Mouse (Mus musculus) spleen, adult 2 months (tissue): ENCODE results near the gene Med4. TPM values are rescaled to one million over a fixed set of nuclear protein-coding genes. Genes with fewer than 3 reads are reported as not detected.
"Not testable (repeated sequence)": the region's sequence is repeated elsewhere in the genome, so short reads cannot be mapped to it uniquely, and the experiment has no call there.

Source experiments
- DNase-seq, 2 experiments: peaks; one replicate each; pipeline versions ENCODE4 v3.0.0 to v3.0.0-alpha.2; 2012 to 2021; ENCODE audit warnings: low spot score in 2 of 2, low read depth in 1 of 2
- H3K27ac ChIP-seq: fragments of 200-500 bp; 2 replicates; pipeline ENCODE4 v1.5.1; 2012; ENCODE audit warnings: low read length, inconsistent platforms; ENCODE audit not compliant: insufficient read depth
- H3K27me3 ChIP-seq: fragments of 200-500 bp; 2 replicates; pipeline ENCODE4 v1.6.1; 2012; ENCODE audit warnings: mild to moderate bottlenecking, moderate library complexity, low read length, inconsistent platforms; ENCODE audit not compliant: control insufficient read depth, insufficient read depth
- H3K36me3 ChIP-seq: fragments of 200-500 bp; 2 replicates; pipeline ENCODE4 v1.6.1; 2012; ENCODE audit warnings: mild to moderate bottlenecking, low read length, inconsistent platforms; ENCODE audit not compliant: control insufficient read depth, insufficient read depth
- H3K4me1 ChIP-seq: fragments of 200-500 bp; 2 replicates; pipeline ENCODE4 v1.6.1; 2011; ENCODE audit warnings: inconsistent platforms; ENCODE audit not compliant: control insufficient read depth, insufficient read depth, insufficient read length
- H3K4me3 ChIP-seq: fragments of 200-500 bp; 2 replicates; pipeline ENCODE4 v1.5.1; 2011; ENCODE audit warnings: mild to moderate bottlenecking, inconsistent platforms; ENCODE audit not compliant: insufficient read depth, insufficient read length; ENCODE audit errors: extremely low read depth
- CTCF ChIP-seq: fragments of 200-500 bp; IDR thresholded peaks from 2 replicates; pipeline ENCODE4 v1.5.1; 2011; ENCODE audit warnings: mild to moderate bottlenecking, inconsistent platforms; ENCODE audit not compliant: insufficient read depth, insufficient read length, insufficient replicate concordance; ENCODE audit errors: extremely low read depth
- POLR2A ChIP-seq: fragments of 200-500 bp; IDR thresholded peaks from 2 replicates; pipeline ENCODE4 v1.6.1; 2011; ENCODE audit warnings: low read depth, low read length, inconsistent platforms
- WGBS: fragments of 180-500 bp; shearing (Covaris S2); methylation state at CpG from one replicate; pipeline ENCODE4 v1.1.7; 2018; 5-methylcytosine and 5-hydroxymethylcytosine counted together
- polyA plus RNA-seq: library from polyadenylated mRNA; depleted of rRNA; stranded (reverse); fragments of >200 nt; gene quantifications from 2 replicates; pipeline ENCODE4 v1.2.3, GENCODE M21; 2012

The Med4 gene
- polyA plus RNA-seq, 1 experiment: 9.4 TPM

GRCm38 (mm10) chr14:73508630-73509395 lies 1.0 kb upstream of the Med4 start:
- no peaks in the 10 kb centered on the region for H3K27me3 ChIP-seq
- H3K4me1 ChIP-seq: peaks cover 6% of the 10 kb centered on the region
- TF ChIP-seq POLR2A (no peak), CTCF (no peak)
- H3K27ac ChIP-seq: no peak overlapping the region
- H3K36me3 ChIP-seq: peaks cover 3% of the 10 kb centered on the region; the same call in 1 of the 2 replicates
- no peak overlapping the region for H3K4me3 ChIP-seq
- WGBS: 63% methylated on average over 6 of the region's 6 CpGs
- no peak for DNase-seq

DNA sequence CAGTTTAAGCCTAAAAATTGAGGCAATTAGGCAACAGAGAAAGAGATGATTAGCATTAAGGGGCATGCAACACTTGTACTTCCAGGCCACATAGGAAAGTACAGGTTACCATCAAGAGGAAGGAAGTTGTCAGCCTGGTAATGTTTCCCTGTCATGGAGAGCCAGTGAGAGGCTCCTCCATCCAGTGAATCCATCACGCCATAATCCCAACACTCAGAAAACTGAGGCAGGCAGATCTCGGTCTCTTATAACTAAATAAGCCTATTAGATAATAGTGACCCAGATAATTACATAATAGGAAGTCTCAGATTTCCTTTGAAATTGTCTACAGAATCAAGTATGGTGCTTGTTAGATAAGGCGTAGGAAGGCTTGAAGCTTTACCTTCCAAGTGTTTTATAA lies 14.3 kb downstream of the Med4 start:
- WGBS: 72% methylated on average over 3 of the region's 3 CpGs

GRCm38 (mm10) chr14:73524766-73525448 lies 15.1 kb downstream of the Med4 start, which contains the start of gene Sucla2:
Gene Sucla2 (plus strand): TSS chr14:73525319.
- Histone ChIP-seq H3K27ac (peak within 1 kb of the TSS; percentile 94), H3K4me1 (peaks cover 2% of the 10 kb centered on the region; the same call in 1 of the 2 replicates), H3K27me3 (no peaks in the 10 kb centered on the region), H3K36me3 (peaks cover 1% of the 10 kb centered on the region; the same call in 1 of the 2 replicates), H3K4me3 (peak within 1 kb of the TSS; percentile 54)
- DNase-seq: peak; percentile 88 to 93
- TF ChIP-seq POLR2A (no peak), CTCF (peak; percentile 100)
- WGBS: 2% methylated on average over 41 of the region's 41 CpGs

More for the DNA sequence above, 14.3 kb downstream of the Med4 start:
- Histone ChIP-seq H3K27me3 (no peaks in the 10 kb centered on the region), H3K36me3 (peaks cover 1% of the 10 kb centered on the region; the same call in 1 of the 2 replicates), H3K4me3 (no peak overlapping the region), H3K27ac (no peak overlapping the region), H3K4me1 (peaks cover 2% of the 10 kb centered on the region; the same call in 1 of the 2 replicates)
- no peak for DNase-seq
- TF ChIP-seq CTCF: no peak
- no peak for TF ChIP-seq POLR2A

DNA sequence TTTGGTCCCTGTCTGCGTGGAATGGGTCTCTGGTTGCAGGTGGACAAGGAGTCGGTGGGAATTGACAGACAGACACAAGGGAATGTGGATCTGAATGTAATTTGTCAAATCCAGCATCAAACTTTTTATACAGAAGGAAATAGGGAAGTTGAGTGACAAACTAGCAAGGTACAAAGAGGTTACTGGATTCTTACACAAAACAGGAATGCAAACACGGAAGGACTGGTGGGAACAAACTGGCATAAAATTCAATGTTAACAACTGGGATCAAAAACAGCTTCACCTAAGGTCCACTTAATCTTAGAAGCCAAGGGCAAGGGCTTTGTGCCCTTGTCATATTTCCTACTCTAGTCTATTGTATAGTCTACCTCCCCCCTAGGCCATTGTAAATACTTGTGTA lies 18.8 kb downstream of the Med4 start:
- not testable (repeated sequence) for H3K36me3 ChIP-seq, H3K4me3 ChIP-seq, H3K4me1 ChIP-seq, H3K27ac ChIP-seq, DNase-seq, H3K27me3 ChIP-seq
- 87% methylated on average over 3 of the region's 3 CpGs for WGBS

- H3K27me3 ChIP-seq: no peaks in the 10 kb centered on the region
- no peaks in the 10 kb centered on the region for H3K36me3 ChIP-seq
- WGBS: 76% methylated on average over 6 of the region's 6 CpGs
- H3K4me1 ChIP-seq: no peaks in the 10 kb centered on the region
- H3K27ac ChIP-seq: no peak overlapping the region
- no peak overlapping the region for H3K4me3 ChIP-seq
- TF ChIP-seq POLR2A: no peak
- no peak for TF ChIP-seq CTCF
- DNase-seq: no peak
Observed at GRCm38 (mm10) chr14:73533755-73534465, 24.1 kb downstream of the Med4 start.

DNA sequence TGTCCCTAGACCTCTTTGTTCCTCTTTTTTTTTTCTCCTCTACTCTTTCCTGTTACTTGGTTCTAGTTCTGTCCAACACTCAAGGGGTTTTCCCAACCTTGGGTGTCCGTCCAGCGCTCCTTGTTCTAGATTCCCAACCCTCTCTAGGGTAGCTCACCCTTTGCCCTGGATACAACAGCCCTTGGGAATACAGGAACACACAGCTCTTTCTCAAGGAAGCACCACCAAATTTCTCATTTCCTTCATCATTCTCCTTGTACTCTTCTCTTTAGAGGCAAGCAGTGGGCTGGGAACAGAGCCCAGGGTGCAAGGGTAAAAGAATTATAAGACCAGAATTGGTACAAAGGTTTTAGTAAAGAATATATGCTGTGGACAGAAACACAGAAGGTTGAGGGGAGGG lies 25.8 kb downstream of the Med4 start:
- no peak for DNase-seq
- H3K27me3 ChIP-seq: no peaks in the 10 kb centered on the region
- H3K36me3 ChIP-seq: no peaks in the 10 kb centered on the region
- 50% methylated on average over 2 of the region's 2 CpGs for WGBS
- H3K4me1 ChIP-seq: no peaks in the 10 kb centered on the region
- H3K27ac ChIP-seq: no peak overlapping the region
- no peak for TF ChIP-seq POLR2A
- TF ChIP-seq CTCF: no peak
- no peak overlapping the region for H3K4me3 ChIP-seq
